Mouse (Mus musculus): ENCODE results near the gene Psg16. TPM values are rescaled to one million over a fixed set of nuclear protein-coding genes. Genes with fewer than 3 reads are reported as not detected.

The Psg16 gene
- polyA plus RNA-seq, 1 experiment: 3.3 TPM

- H3K27me3 ChIP-seq (ENCODE audit: control insufficient read depth, insufficient read depth, low read length, poor library complexity, severe bottlenecking): no peaks in the 10 kb centered on the region
- H3K9ac ChIP-seq (ENCODE audit: low read depth, poor library complexity, severe bottlenecking): no peak overlapping the region
- H3K27ac ChIP-seq (ENCODE audit: insufficient read depth, low read length): no peak overlapping the region
- no peaks in the 10 kb centered on the region for H3K36me3 ChIP-seq (ENCODE audit: control insufficient read depth, insufficient read depth, low read length, poor library complexity, severe bottlenecking)
- H3K4me1 ChIP-seq (ENCODE audit: control insufficient read depth, insufficient read depth, low read length): no peaks in the 10 kb centered on the region
- TF ChIP-seq EP300 (IDR thresholded peaks at IDR 0.05; ENCODE audit: insufficient read depth, low read depth, low read length) (no peak), CTCF (IDR thresholded peaks at IDR 0.05; ENCODE audit: low read depth, low read length) (no peak), POLR2A (IDR thresholded peaks at IDR 0.05; ENCODE audit: insufficient read depth, low read length) (no peak)
- H3K9me3 ChIP-seq (replicated peaks; ENCODE audit: control insufficient read depth, insufficient read depth, low read length, poor library complexity, severe bottlenecking): no peaks in the 10 kb centered on the region; the same call in 1 of the 2 replicates
- no peak overlapping the region for H3K4me3 ChIP-seq (ENCODE audit: low read depth, low read length)
These were observed 332 bp upstream of the Psg16 start for GRCm38 (mm10) chr7:17073513-17073903.

GRCm38 (mm10) chr7:17076542-17076941 is 2.7 kb downstream of the Psg16 start:
- no peak for TF ChIP-seq EP300 (IDR thresholded peaks at IDR 0.05; ENCODE audit: insufficient read depth, low read depth, low read length)
- no peak for TF ChIP-seq CTCF (IDR thresholded peaks at IDR 0.05; ENCODE audit: low read depth, low read length)
- no peak for TF ChIP-seq POLR2A (IDR thresholded peaks at IDR 0.05; ENCODE audit: insufficient read depth, low read length)
- Histone ChIP-seq H3K27me3 (ENCODE audit: control insufficient read depth, insufficient read depth, low read length, poor library complexity, severe bottlenecking) (no peaks in the 10 kb centered on the region), H3K36me3 (ENCODE audit: control insufficient read depth, insufficient read depth, low read length, poor library complexity, severe bottlenecking) (no peaks in the 10 kb centered on the region), H3K4me1 (ENCODE audit: control insufficient read depth, insufficient read depth, low read length) (no peaks in the 10 kb centered on the region), H3K9ac (ENCODE audit: low read depth, poor library complexity, severe bottlenecking) (no peak overlapping the region), H3K4me3 (ENCODE audit: low read depth, low read length) (no peak overlapping the region), H3K27ac (ENCODE audit: insufficient read depth, low read length) (no peak overlapping the region), H3K9me3 (replicated peaks; ENCODE audit: control insufficient read depth, insufficient read depth, low read length, poor library complexity, severe bottlenecking) (no peaks in the 10 kb centered on the region; the same call in 1 of the 2 replicates)

DNA sequence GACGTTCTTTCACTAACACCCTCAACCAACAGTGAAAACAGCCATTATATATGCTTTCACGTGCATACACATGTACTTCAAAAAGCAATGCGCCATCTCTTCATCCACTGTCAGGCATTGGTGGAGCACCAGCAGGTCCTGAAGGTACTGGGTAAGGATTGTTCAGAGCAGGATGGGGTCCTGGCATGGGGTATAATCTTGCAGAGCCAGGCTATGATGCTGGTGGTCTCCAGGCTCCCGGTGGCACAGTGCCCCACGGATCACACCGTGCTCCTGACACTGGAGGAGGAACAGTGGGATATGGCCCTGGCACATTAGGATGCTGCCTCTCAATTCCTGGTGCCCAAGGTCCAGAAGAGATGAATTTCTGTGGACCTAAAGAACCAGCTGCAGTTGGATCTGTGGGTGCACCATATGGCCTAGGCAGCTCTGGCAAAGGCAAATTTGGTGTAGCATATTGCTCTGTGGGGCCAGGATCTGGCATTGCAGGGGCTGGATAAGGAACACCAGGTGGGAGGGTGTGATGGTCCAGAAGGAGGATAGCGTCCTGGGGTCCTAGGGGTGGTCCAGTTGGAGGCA is 4.3 kb downstream of the Psg16 start:
- H3K27me3 ChIP-seq (ENCODE audit: control insufficient read depth, insufficient read depth, low read length, poor library complexity, severe bottlenecking): no peaks in the 10 kb centered on the region
- no peak for TF ChIP-seq CTCF (IDR thresholded peaks at IDR 0.05; ENCODE audit: low read depth, low read length)
- no peak for TF ChIP-seq EP300 (IDR thresholded peaks at IDR 0.05; ENCODE audit: insufficient read depth, low read depth, low read length)
- TF ChIP-seq POLR2A (IDR thresholded peaks at IDR 0.05; ENCODE audit: insufficient read depth, low read length): no peak
- H3K9ac ChIP-seq (ENCODE audit: low read depth, poor library complexity, severe bottlenecking): no peak overlapping the region
- H3K27ac ChIP-seq (ENCODE audit: insufficient read depth, low read length): no peak overlapping the region
- no peaks in the 10 kb centered on the region; the same call in 1 of the 2 replicates for H3K9me3 ChIP-seq (replicated peaks; ENCODE audit: control insufficient read depth, insufficient read depth, low read length, poor library complexity, severe bottlenecking)
- H3K4me1 ChIP-seq (ENCODE audit: control insufficient read depth, insufficient read depth, low read length): no peaks in the 10 kb centered on the region
- H3K36me3 ChIP-seq (ENCODE audit: control insufficient read depth, insufficient read depth, low read length, poor library complexity, severe bottlenecking): no peaks in the 10 kb centered on the region
- H3K4me3 ChIP-seq (ENCODE audit: low read depth, low read length): no peak overlapping the region

DNA sequence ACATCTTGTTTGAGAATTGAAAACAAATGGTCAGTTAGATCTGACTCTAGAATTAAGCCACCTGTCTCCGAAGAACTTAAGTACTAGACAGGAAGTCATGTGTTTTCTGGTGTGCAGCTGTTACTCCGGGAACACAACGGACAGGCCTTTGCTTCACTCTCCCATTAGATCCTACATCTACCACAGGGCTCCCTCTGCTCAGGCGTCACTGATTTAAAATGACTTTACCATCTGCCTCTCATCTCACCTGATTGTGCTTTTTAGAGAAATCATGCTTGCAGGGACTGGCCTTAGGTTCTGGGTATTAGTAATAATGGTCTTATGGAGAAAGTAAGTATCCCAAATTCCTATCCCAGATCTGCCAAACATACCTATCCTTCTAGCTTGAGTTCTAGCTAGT is 8.9 kb downstream of the Psg16 start:
- Histone ChIP-seq H3K36me3 (ENCODE audit: control insufficient read depth, insufficient read depth, low read length, poor library complexity, severe bottlenecking) (no peaks in the 10 kb centered on the region), H3K9ac (ENCODE audit: low read depth, poor library complexity, severe bottlenecking) (no peak overlapping the region), H3K4me1 (ENCODE audit: control insufficient read depth, insufficient read depth, low read length) (no peaks in the 10 kb centered on the region), H3K9me3 (replicated peaks; ENCODE audit: control insufficient read depth, insufficient read depth, low read length, poor library complexity, severe bottlenecking) (no peaks in the 10 kb centered on the region), H3K27me3 (ENCODE audit: control insufficient read depth, insufficient read depth, low read length, poor library complexity, severe bottlenecking) (no peaks in the 10 kb centered on the region), H3K27ac (ENCODE audit: insufficient read depth, low read length) (no peak overlapping the region), H3K4me3 (ENCODE audit: low read depth, low read length) (no peak overlapping the region)
- no peak for TF ChIP-seq CTCF (IDR thresholded peaks at IDR 0.05; ENCODE audit: low read depth, low read length)

DNA sequence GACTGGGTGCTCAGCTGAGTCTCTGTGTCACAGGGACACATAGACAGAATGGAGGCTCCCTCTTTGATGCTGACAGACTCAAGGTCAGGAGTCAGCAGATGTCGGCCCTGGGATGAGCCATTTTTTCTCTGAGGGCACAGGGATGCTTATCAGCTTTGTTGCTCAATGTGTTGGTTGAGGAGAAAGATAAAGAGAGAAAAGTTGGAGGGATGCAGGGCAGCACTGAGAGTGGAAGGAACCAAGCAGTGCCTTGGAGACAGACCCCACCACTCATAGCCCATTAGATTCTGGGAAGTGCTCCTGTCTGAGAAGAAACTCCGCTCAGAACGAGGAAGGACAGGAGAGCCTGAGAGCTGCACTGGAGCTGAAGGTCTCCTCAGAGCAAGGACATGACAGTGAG is 13.9 kb downstream of the Psg16 start:
- TF ChIP-seq POLR2A (IDR thresholded peaks at IDR 0.05; ENCODE audit: insufficient read depth, low read length) (no peak), CTCF (IDR thresholded peaks at IDR 0.05; ENCODE audit: low read depth, low read length) (no peak), EP300 (IDR thresholded peaks at IDR 0.05; ENCODE audit: insufficient read depth, low read depth, low read length) (no peak)
- Histone ChIP-seq H3K36me3 (ENCODE audit: control insufficient read depth, insufficient read depth, low read length, poor library complexity, severe bottlenecking) (no peaks in the 10 kb centered on the region), H3K27ac (ENCODE audit: insufficient read depth, low read length) (no peak overlapping the region), H3K9me3 (replicated peaks; ENCODE audit: control insufficient read depth, insufficient read depth, low read length, poor library complexity, severe bottlenecking) (no peaks in the 10 kb centered on the region), H3K27me3 (ENCODE audit: control insufficient read depth, insufficient read depth, low read length, poor library complexity, severe bottlenecking) (no peaks in the 10 kb centered on the region), H3K4me3 (ENCODE audit: low read depth, low read length) (no peak overlapping the region), H3K4me1 (ENCODE audit: control insufficient read depth, insufficient read depth, low read length) (no peaks in the 10 kb centered on the region), H3K9ac (ENCODE audit: low read depth, poor library complexity, severe bottlenecking) (no peak overlapping the region)

- H3K36me3 ChIP-seq (ENCODE audit: control insufficient read depth, insufficient read depth, low read length, poor library complexity, severe bottlenecking): no peaks in the 10 kb centered on the region
- no peak for TF ChIP-seq POLR2A (IDR thresholded peaks at IDR 0.05; ENCODE audit: insufficient read depth, low read length)
- TF ChIP-seq EP300 (IDR thresholded peaks at IDR 0.05; ENCODE audit: insufficient read depth, low read depth, low read length): no peak
- TF ChIP-seq CTCF (IDR thresholded peaks at IDR 0.05; ENCODE audit: low read depth, low read length): no peak
- no peaks in the 10 kb centered on the region for H3K9me3 ChIP-seq (replicated peaks; ENCODE audit: control insufficient read depth, insufficient read depth, low read length, poor library complexity, severe bottlenecking)
- H3K27me3 ChIP-seq (ENCODE audit: control insufficient read depth, insufficient read depth, low read length, poor library complexity, severe bottlenecking): no peaks in the 10 kb centered on the region
- H3K4me1 ChIP-seq (ENCODE audit: control insufficient read depth, insufficient read depth, low read length): no peaks in the 10 kb centered on the region
- H3K4me3 ChIP-seq (ENCODE audit: low read depth, low read length): no peak overlapping the region
- H3K27ac ChIP-seq (ENCODE audit: insufficient read depth, low read length): no peak overlapping the region
- no peak overlapping the region for H3K9ac ChIP-seq (ENCODE audit: low read depth, poor library complexity, severe bottlenecking)
These were observed 16.3 kb downstream of the Psg16 start for GRCm38 (mm10) chr7:17090058-17090585.
